Mouse (Mus musculus): ENCODE results near the gene Gm29776. TPM values are rescaled to one million over a fixed set of nuclear protein-coding genes. Genes with fewer than 3 reads are reported as not detected.

Gm29776 gene
- total RNA-seq, 4 experiments from 2014 or later = not detected

DNA sequence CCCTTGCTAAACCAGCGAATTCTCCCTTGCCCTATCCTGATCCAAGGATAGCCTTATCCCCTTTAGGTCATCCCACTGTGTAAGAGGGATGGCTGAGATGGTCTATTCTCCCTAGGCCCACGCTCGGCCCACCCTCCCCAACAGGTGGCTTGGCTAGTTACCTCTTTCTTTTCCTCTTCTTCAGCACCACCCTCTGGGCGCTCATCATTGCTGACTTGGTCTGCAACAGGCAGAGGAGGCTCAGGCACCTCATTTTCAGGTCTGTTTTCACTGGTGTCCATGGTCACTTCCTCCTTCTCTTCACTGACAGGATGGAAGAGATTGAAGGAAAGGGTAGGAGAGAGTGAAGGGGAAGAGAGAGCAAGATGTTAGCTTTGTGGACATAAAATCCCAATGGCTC lies 47.1 kb downstream of the Gm29776 start:
- no peak for DNase-seq (ENCODE audit: low spot score in 2 of 2)

DNA sequence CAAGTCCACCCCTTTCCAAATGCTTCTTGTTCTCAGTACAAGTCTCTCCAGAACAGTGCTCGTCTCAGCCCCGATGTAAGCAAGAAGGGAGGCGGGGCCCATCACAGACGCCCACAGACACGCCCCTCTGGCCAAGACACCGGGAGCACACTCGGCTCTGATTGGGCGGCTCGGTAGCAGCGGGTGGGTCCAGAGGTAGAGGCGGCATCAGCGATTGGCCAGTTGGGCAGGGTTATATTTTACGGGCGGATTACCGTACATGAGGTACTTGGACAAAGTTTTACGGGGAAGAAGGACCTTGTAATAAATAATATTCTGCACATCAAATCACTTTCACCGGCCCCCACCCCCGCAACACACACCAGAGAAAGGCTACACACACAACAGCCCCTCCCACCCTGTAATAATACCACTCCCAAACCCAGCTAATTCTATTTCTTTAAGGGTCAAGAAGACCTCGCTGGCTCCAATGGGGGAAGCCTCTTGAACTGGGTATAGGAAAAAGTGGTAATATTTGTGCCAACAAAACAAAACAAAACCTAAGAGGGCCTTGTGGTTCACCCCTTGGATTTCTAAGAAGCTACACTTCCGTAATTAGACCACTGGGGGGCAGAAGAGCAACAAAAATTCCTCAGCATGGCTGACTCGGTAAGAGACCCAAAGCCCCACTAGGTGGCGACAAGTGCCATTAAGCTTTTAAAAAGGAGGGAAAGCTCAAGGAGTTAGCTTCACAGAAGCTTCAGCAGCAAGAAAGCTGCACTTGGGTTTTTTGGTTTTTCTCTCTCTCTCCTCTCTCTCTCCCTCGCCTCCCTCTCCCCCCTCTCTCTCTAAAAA lies 47.8 kb downstream of the Gm29776 start:
- DNase-seq (ENCODE audit: low spot score in 2 of 2) = peak; percentile 47 to 64

DNA sequence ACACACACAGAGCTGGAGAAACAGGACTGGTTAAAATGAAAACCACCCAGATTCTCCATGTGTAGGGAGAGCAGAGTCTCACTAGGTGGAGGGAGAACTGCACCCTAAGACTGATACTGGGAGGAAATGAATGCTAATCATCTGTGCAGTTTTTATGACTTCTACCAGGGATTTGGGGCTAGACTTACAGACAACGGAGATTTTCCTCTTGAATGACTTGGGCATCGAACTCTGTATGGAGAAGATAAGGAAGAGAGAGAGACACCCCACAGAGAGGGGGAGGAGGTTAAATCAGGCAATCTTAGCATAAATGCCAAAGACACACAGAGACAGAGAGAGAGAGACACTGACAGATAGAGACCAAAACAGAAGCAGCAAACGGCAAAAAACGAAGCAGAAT lies 50.7 kb downstream of the Gm29776 start:
- no peak for DNase-seq (ENCODE audit: low spot score in 2 of 2)

DNA sequence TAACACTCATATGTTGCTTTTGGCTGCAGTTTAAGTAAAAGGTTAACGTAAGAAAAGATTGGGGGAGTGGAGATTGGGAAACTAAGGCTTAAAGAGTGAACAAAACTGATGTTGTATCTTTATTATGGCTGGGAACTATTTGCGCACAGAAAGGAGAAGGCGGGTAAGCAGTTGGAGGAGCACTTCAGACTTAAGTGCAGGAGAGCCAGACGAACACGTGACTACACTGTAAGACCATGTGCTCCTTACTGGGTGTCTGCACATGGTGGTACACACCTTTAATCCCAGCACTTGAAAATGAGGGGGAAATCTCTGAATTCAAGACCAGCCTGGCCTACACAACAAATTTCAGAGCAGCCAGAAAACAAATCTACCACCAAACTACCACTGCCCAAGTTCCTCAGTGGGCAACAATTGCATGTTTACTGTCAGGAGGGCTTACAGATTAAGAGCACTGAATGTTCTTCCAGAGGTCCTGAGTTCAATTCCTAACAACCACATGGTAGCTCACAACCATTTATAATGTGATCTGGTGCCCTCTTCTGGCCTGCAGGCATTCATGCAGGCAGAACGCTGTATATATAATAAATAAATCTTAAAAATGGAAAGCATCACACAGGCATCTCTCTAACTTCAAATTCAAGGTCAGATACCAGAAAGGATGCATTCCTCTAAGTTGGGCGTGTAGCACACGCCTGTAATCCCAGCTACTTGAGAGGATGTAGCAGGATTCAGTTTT lies 51.6 kb downstream of the Gm29776 start:
- DNase-seq (ENCODE audit: low spot score in 2 of 2) = no peak

DNA sequence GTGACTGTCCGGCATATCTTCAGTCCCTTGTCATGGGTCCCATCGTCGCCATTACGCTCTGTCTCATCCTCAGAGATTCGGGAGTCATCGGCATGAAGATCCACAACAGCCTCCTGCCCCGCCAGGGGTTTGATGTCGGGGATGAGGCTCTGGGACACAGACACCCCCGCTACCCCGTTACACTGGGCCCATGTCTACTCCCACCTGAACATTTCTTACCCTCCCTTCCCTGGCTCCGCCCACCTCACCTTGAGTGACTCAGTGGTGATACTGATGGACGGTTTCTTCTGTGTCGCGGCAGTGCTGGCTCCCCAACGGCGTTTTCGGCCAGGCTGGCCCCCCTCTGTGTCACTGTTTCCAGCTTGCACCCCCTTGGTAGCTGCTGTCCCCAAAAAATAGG lies 52.2 kb downstream of the Gm29776 start:
- no peak for DNase-seq (ENCODE audit: low spot score in 2 of 2)

DNA sequence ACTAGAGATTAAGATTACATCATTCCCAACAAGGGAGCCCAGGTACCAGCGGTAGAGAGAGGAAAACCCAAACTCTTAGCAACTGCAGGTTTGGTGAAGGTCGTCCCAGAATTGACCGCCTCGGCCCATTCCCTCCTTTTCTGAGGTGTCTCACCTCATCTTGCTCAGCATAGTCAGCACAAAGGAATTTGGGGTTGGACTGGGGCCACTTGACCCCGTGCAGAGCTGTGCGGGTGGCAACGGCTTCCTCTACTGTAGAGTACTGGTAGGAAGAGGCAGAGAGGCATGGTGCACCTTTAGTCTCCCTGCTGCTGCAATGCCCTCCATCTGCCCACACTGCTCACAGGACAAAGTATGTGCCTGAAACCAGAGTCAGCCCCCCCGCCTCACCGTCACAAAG lies 54.3 kb downstream of the Gm29776 start:
- DNase-seq (ENCODE audit: low spot score in 2 of 2) = no peak

DNA sequence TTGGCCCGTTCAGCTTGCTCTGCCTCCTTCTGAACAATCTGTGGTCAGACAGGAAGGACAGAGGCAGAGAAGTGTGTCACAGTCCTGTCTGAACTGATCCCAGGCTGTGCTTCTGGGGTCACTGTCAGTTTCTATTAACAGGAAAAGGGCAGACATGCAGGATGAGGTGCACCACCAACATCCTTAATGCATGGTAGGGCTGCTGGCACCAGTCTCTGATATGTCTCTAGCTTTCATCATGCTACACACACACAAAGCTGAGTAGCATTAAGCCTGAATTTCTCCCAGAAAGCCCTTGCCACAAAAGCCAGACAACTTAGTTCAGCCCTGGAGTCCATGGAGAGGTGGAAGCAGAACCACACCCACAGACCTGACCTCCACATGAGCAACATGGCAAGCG lies 55.6 kb downstream of the Gm29776 start:
- DNase-seq (ENCODE audit: low spot score in 2 of 2) = no peak

Small RNA genes within 50 kb of the gene (microRNA-seq; reads per million reads assigned to microRNA genes)
- 0 to 0.44 reads per million in 2 experiments for gene Mir6948

Other genes starting within 250 kb of the Gm29776 start
- gene Lrp10, start 234.7 kb downstream of the Gm29776 start, total RNA-seq (2022) = 10 to 100 TPM; 24.1 to 27.4 (median 25.8) TPM
- 10 to 100 TPM; 11.7 to 18.2 (median 13.6) TPM for gene Rem2, start 222.7 kb downstream of the Gm29776 start, total RNA-seq (2022)
- 10 to 100 TPM; 50.0 to 58.5 (median 55.0) TPM for gene Prmt5, start 181.3 kb downstream of the Gm29776 start, total RNA-seq (2022)
- 1 to 10 TPM; 3.0 to 4.7 (median 3.4) TPM for gene Haus4, start 144.2 kb downstream of the Gm29776 start, total RNA-seq (2022)
- 1 to 10 TPM; 1.3 to 2.4 (median 1.7) TPM for gene Ajuba, start 121.3 kb downstream of the Gm29776 start, total RNA-seq (2022)
- 1 to 10 TPM; 4.7 to 6.3 (median 5.7) TPM for gene 4931414P19Rik, start 92.8 kb downstream of the Gm29776 start, total RNA-seq (2022)
- gene Psmb5, start 80.8 kb downstream of the Gm29776 start, total RNA-seq (2022) = 100 to 1,000 TPM; 151 to 185 (median 175) TPM
- under 1 TPM in 3 of 4 experiments, not detected in 1; 0.14 to 0.63 (median 0.14) TPM for gene Psmb11, start 77.4 kb downstream of the Gm29776 start, total RNA-seq (2022)
- not detected for gene Gm17606, start 57.9 kb downstream of the Gm29776 start, total RNA-seq (2022)
- 1 to 10 TPM; 7.5 to 8.1 (median 7.8) TPM for gene Cdh24, start 57.5 kb downstream of the Gm29776 start, total RNA-seq (2022)
- 10 to 100 TPM; 17.0 to 22.4 (median 19.2) TPM for gene 1700123O20Rik, start 12.6 kb downstream of the Gm29776 start, total RNA-seq (2022)
- 100 to 1,000 TPM; 154 to 188 (median 170) TPM for gene Acin1, start 11.9 kb downstream of the Gm29776 start, total RNA-seq (2022)
- not detected for gene Cebpe, start 13.3 kb upstream of the Gm29776 start, total RNA-seq (2022)
- gene Slc7a8, start 83.1 kb upstream of the Gm29776 start, total RNA-seq (2022) = 10 to 100 TPM; 54.5 to 60.7 (median 58.5) TPM
- gene Rnf212b, start 115.3 kb upstream of the Gm29776 start, total RNA-seq (2022) = not detected
- 10 to 100 TPM; 22.5 to 34.9 (median 24.2) TPM for gene Homez, start 172.1 kb upstream of the Gm29776 start, total RNA-seq (2022)
- gene Ppp1r3e, start 178.7 kb upstream of the Gm29776 start, total RNA-seq (2022) = 10 to 100 TPM; 20.6 to 24.9 (median 22.7) TPM
- gene Bcl2l2, start 184.5 kb upstream of the Gm29776 start, total RNA-seq (2022) = 100 to 1,000 TPM; 127 to 134 (median 132) TPM
- 1 to 10 TPM in 3 of 4 experiments, not detected in 1; 1.5 to 6.7 (median 4.2) TPM for gene Gm20521, start 184.6 kb upstream of the Gm29776 start, total RNA-seq (2022)
- 100 to 1,000 TPM; 231 to 262 (median 243) TPM for gene Pabpn1, start 193.7 kb upstream of the Gm29776 start, total RNA-seq (2022)
- gene Slc22a17, start 214.3 kb upstream of the Gm29776 start, total RNA-seq (2022) = 100 to 1,000 TPM; 565 to 622 (median 604) TPM
- 10 to 100 TPM in 1 of 4 experiments, 1 to 10 TPM in 3; 8.9 to 10.3 (median 9.1) TPM for gene Efs, start 227.3 kb upstream of the Gm29776 start, total RNA-seq (2022)
- under 1 TPM in 1 of 4 experiments, not detected in 3; 0.53 TPM for gene Il25, start 233.9 kb upstream of the Gm29776 start, total RNA-seq (2022)
- gene Cmtm5, start 237.4 kb upstream of the Gm29776 start, total RNA-seq (2022) = 10 to 100 TPM; 60.3 to 67.9 (median 64.0) TPM

Measured in left cerebral cortex, adult 8-10 months (tissue).